Mouse (Mus musculus) hematopoietic stem cell, adult 5-6 weeks (primary cell): ENCODE measurements around the gene Ctps. TPM values are rescaled to one million over a fixed set of nuclear protein-coding genes. Genes with fewer than 3 reads are reported as not detected.

Experiments used
- ATAC-seq, 2 experiments: fragments of 125-278 bp in 1 of 2; replicated peaks in 1 of 2; 2 replicates each; pipeline ENCODE4 v1.8.0; 2016 to 2017; ENCODE audit warnings: inconsistent platforms in 2 of 2, mild to moderate bottlenecking in 2 of 2, moderate number of reproducible peaks in 2 of 2, low read depth in 1 of 2, moderate TSS enrichment in 1 of 2; ENCODE audit not compliant: low FRiP score in 2 of 2, poor library complexity in 2 of 2, severe bottlenecking in 2 of 2, insufficient read depth in 1 of 2, low TSS enrichment in 1 of 2
- total RNA-seq: library from RNA; stranded (forward); fragments of 172-1452, 232-1000 nt; gene quantifications from 2 replicates; pipeline ENCODE4 v1.2.3, GENCODE M21; 2017

Gene Ctps
- total RNA-seq, 1 experiment from 2014 or later: 41.4 TPM

GRCm38 (mm10) chr4:120586986-120587385 is 16.9 kb upstream of the Ctps start:
- no peak for ATAC-seq

- no peak for ATAC-seq
Measured at GRCm38 (mm10) chr4:120581711-120582110, 11.6 kb upstream of the Ctps start.

- no peak for ATAC-seq
Measured at GRCm38 (mm10) chr4:120580894-120581293, 10.8 kb upstream of the Ctps start.

- no peak for ATAC-seq
Measured at GRCm38 (mm10) chr4:120571691-120572090, 1.6 kb upstream of the Ctps start.

GRCm38 (mm10) chr4:120571070-120571464 is 991 bp upstream of the Ctps start:
- ATAC-seq: no peak

- peak in 1 of 2 experiments; percentile 20; a peak in 2 of 4 replicates for ATAC-seq
Measured at GRCm38 (mm10) chr4:120570438-120571069, 478 bp upstream of the Ctps start.

GRCm38 (mm10) chr4:120569025-120569424 is 1.1 kb downstream of the Ctps start:
- no peak for ATAC-seq

GRCm38 (mm10) chr4:120568005-120568404 is 2.1 kb downstream of the Ctps start:
- no peak for ATAC-seq

GRCm38 (mm10) chr4:120565726-120566125 is 4.3 kb downstream of the Ctps start:
- no peak for ATAC-seq

GRCm38 (mm10) chr4:120556592-120556991 is 13.5 kb downstream of the Ctps start:
- ATAC-seq: no peak

- ATAC-seq: no peak
Measured at GRCm38 (mm10) chr4:120544896-120545295, 25.2 kb downstream of the Ctps start.

- ATAC-seq: no peak
Measured at GRCm38 (mm10) chr4:120538664-120539063, 31.4 kb downstream of the Ctps start.

GRCm38 (mm10) chr4:120531986-120532385 is 38.1 kb downstream of the Ctps start, which contains the start of gene Slfnl1:
TSS of gene Slfnl1 (plus strand) at chr4:120532231.
- ATAC-seq: no peak

- ATAC-seq: no peak
Measured at GRCm38 (mm10) chr4:120528171-120528570, 41.9 kb downstream of the Ctps start.

GRCm38 (mm10) chr4:120523092-120523491 is 47.0 kb downstream of the Ctps start:
- peak in 1 of 2 experiments; percentile 45; a peak in 1 of 4 replicates for ATAC-seq

GRCm38 (mm10) chr4:120522351-120522750 is 47.7 kb downstream of the Ctps start:
- ATAC-seq: no peak

- ATAC-seq: no peak
Measured at GRCm38 (mm10) chr4:120521761-120522160, 48.3 kb downstream of the Ctps start.

GRCm38 (mm10) chr4:120517335-120517734 is 52.7 kb downstream of the Ctps start:
- ATAC-seq: no peak

GRCm38 (mm10) chr4:120516907-120517306 is 53.2 kb downstream of the Ctps start:
- no peak for ATAC-seq
